Mouse (Mus musculus) skeletal muscle tissue, postnatal 0 days (tissue): ENCODE measurements around the gene Cdk12. TPM values are rescaled to one million over a fixed set of nuclear protein-coding genes. Genes with fewer than 3 reads are reported as not detected.

ENCODE experiments used
- microRNA-seq, 2 experiments: library from miRNA; unstranded; fragments of <30 nt; microRNA quantifications; one replicate each; pipeline ENCODE4; 2016
- polyA plus RNA-seq: library from polyadenylated mRNA; unstranded; fragments of >200 nt; fragmentation: Nextera tagmentation; extraction: Ambion mirVana; gene quantifications from 2 replicates; pipeline ENCODE4 v1.2.1, GENCODE M21; 2015

Cdk12 gene
- polyA plus RNA-seq, result 3.9 and 4.0 TPM in 2 replicates

DNA sequence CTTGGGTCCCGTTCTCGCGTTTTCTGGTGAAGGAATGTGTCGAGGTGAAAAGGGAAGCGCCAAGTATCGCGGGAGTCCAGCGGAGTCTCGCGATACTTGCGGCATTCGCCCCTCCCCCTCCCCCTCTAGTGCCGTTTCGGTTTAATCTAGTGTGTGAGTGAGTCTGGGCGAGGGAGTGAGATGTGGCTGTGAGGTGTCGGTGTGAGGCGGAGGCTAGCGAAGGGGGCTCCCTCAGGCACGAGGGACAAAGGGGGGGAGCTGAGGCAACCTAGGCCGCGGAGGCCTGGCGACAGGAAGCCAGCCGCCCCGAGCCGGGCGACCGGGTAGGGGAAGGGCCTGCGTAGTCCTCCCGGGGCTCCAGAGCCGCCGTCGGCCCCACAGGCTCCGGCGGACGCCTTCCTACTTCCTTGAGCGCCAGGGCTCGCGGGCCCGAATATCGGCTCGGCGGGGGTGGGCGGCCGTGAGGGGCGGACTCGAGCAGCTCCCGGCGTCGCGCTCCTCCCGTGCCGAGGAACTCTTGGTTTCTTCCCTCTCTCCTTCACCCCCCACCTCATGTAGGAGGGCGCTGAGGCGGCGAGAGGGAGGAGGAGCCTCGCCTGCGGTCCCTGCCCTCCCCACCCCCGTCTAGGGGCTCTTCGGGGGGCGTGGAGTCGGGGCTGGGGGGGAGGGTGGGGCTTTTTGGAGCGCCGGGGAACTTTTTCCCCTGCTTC lies at the start of gene Cdk12:
Gene Cdk12, plus strand, starts transcription at position 419 of the 710 bp plus-strand sequence.

DNA sequence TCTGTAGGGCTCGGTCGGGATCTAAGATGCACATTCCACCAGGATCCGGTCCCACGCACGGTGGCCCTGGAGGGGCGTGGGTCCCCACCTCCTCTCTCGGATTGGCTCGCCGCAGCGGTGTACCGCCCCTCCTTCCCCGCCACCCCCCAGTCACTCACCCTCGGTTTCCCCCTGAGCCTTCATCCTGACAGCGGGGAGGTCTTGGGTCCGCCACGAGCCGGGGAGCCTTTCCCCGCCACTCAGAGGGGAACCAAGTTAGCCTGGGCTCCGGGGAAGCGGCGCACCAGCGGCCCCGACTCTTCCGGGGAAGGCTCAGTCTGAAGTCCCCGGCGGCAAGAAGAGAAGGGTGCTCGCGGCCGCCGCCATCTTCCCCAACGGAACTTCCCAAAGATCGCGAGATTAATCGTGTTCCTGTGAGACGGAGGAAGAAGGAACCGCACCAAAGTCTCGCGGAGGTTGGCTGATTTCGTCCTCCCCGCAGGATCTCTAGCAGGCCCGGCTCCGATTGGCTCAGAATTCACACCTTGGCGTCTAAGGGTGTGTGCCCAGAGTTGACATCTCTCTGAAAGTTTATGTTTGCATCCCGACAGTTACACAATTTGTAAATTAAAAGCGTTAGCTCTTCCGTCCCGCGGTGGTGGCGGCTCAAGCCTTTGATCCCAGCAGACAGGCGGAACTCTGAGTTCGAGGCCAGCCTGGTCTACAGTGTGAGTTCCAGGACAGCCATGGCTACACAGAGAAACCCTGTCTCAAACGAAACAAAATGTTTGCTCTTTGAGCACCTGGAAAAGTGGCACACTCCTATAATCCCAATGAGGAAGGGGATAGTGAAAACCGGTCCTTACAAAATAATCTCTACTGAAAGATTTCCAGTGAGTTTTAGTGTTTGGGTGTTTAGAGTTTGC lies 9.7 kb upstream of the Cdk12 start, which contains the start of gene Med1:
Gene Med1, minus strand, starts transcription at position 393 of the 905 bp plus-strand sequence.

Small RNA genes within 50 kb of the gene (microRNA-seq; reads per million reads assigned to microRNA genes)
- gene Gm27399, result 0 reads per million in 2 experiments
- 0 reads per million in 2 experiments for gene Mir5119

Other genes starting within 250 kb of the Cdk12 start
- 2.7 TPM in 2 replicates for gene Plxdc1, start 216.6 kb upstream of the Cdk12 start, polyA plus RNA-seq
- gene Arl5c, start 206.9 kb upstream of the Cdk12 start, polyA plus RNA-seq, result 3.6 and 3.8 TPM in 2 replicates
- gene Cacnb1, start 180.0 kb upstream of the Cdk12 start, polyA plus RNA-seq, result 161 and 177 TPM in 2 replicates
- 753 and 773 TPM in 2 replicates for gene Rpl19, start 176.3 kb upstream of the Cdk12 start, polyA plus RNA-seq
- gene Stac2, start 149.6 kb upstream of the Cdk12 start, polyA plus RNA-seq, result 0.49 and 0.73 TPM in 2 replicates
- 7.9 and 8.8 TPM in 2 replicates for gene Fbxl20, start 52.7 kb upstream of the Cdk12 start, polyA plus RNA-seq
- 26.1 and 26.9 TPM in 2 replicates for gene Med1, start 9.8 kb upstream of the Cdk12 start, polyA plus RNA-seq
- not detected in 2 replicates for gene Neurod2, start 126.6 kb downstream of the Cdk12 start, polyA plus RNA-seq
- gene Ppp1r1b, start 145.3 kb downstream of the Cdk12 start, polyA plus RNA-seq, result 0.28 and 0.66 TPM in 2 replicates
- 17.0 and 19.3 TPM in 2 replicates for gene Stard3, start 155.3 kb downstream of the Cdk12 start, polyA plus RNA-seq
- 604 and 677 TPM in 2 replicates for gene Tcap, start 180.8 kb downstream of the Cdk12 start, polyA plus RNA-seq
- gene Pnmt, start 183.4 kb downstream of the Cdk12 start, polyA plus RNA-seq, result 0.18 and 0.28 TPM in 2 replicates
- gene Pgap3, start 197.4 kb downstream of the Cdk12 start, polyA plus RNA-seq, result 4.1 and 4.3 TPM in 2 replicates
- gene Erbb2, start 209.4 kb downstream of the Cdk12 start, polyA plus RNA-seq, result 13.4 and 15.9 TPM in 2 replicates
- gene Mien1, start 235.9 kb downstream of the Cdk12 start, polyA plus RNA-seq, result 46.4 and 58.6 TPM in 2 replicates
- gene Grb7, start 243.3 kb downstream of the Cdk12 start, polyA plus RNA-seq, result 0.27 TPM in 1 of 2 replicates, not detected in the other